Mouse (Mus musculus): ENCODE measurements around the gene Otud6a. TPM values are rescaled to one million over a fixed set of nuclear protein-coding genes. Genes with fewer than 3 reads are reported as not detected.

Otud6a gene
- polyA plus RNA-seq (2012; rRNA removed): not detected in 2 replicates

DNA sequence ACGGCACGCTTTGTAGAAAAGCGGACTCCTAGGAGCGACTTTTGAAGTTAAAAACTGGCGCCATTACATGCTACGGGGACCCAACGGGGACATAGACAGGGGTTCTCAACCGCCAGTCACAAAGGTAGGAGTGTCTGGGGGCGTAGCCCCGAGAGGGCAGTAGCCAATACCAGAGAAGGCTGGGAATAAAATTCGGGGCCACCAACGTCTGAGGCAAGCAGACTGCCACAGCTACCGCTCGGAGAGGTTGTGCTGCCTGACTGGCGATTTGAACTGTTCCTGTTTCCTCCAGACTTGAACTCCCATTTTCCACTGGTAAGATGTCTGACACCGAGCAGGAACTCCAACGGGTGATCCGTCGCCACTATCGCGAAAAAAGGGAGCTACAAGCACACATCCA is at the start of gene Otud6a:
Gene Otud6a, plus strand, starts transcription at position 321 of the 400 bp plus-strand sequence.
- 90% methylated on average over 21 of the region's 21 CpGs for WGBS
- no peak within 1 kb of the TSS for H3K4me3 ChIP-seq (ENCODE audit: low read depth, low read length)
- no peaks in the 10 kb centered on the region for H3K4me1 ChIP-seq (ENCODE audit: control insufficient read depth, insufficient read depth, insufficient read length, low read length)
- H3K36me3 ChIP-seq (ENCODE audit: control insufficient read depth, insufficient read depth, low read length): no peaks in the 10 kb centered on the region
- H3K27me3 ChIP-seq (ENCODE audit: control insufficient read depth, insufficient read depth, low read length): no peaks in the 10 kb centered on the region
- H3K27ac ChIP-seq (ENCODE audit: insufficient read depth, low read depth, low read length): no peak within 1 kb of the TSS
- TF ChIP-seq POLR2A (IDR thresholded peaks at IDR 0.05; ENCODE audit: low read depth, low read length) (no peak), CTCF (IDR thresholded peaks at IDR 0.05; ENCODE audit: extremely low read depth, insufficient read length, insufficient replicate concordance, low read depth, low read length) (no peak)

DNA sequence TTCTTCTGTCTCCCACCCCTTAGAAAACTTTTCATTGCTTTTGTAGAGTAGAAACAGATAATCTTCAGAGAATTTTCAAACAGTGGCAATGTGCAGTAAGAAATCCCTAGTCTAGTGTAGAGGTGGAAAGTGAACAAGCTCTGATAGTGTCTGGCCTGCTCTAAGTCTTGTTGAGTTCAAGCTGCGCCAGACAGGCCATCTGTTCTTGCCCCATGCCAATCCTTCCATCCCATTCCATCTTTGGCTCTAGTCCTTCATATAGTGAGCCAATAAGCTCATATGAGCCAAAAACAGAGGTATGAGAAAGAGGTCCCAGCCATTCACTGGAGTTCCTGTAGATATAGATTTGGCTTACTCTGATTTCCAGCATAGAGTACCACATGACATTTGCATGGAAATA is 38.9 kb upstream of the Otud6a start:
- H3K4me3 ChIP-seq (ENCODE audit: low read depth, low read length): no peak overlapping the region
- no peaks in the 10 kb centered on the region for H3K27me3 ChIP-seq (ENCODE audit: control insufficient read depth, insufficient read depth, low read length)
- TF ChIP-seq CTCF (IDR thresholded peaks at IDR 0.05; ENCODE audit: extremely low read depth, insufficient read length, insufficient replicate concordance, low read depth, low read length) (no peak), POLR2A (IDR thresholded peaks at IDR 0.05; ENCODE audit: low read depth, low read length) (no peak)
- no peaks in the 10 kb centered on the region for H3K36me3 ChIP-seq (ENCODE audit: control insufficient read depth, insufficient read depth, low read length)
- WGBS: 83% methylated on average over 1 of the region's 1 CpGs
- no peaks in the 10 kb centered on the region for H3K4me1 ChIP-seq (ENCODE audit: control insufficient read depth, insufficient read depth, insufficient read length, low read length)
- no peak overlapping the region for H3K27ac ChIP-seq (ENCODE audit: insufficient read depth, low read depth, low read length)

DNA sequence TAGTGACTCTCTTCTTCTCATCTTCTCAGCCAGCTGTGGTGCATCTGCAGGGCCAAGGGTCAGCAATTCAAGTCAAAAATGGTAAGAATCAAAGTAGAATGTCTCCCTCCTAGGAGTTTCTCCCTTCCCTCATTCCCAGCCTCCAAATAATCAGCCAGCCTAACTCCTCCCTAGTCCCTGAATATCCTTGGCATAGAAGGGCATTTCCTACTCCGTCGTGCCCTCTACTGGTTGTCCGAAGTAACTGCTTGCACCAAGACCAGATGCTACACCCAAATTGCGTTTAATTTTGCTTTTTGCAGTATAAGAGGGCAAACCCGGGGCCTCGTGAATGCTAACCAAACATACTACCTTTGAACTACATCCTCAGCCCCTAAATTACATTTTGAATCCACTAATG is 36.5 kb upstream of the Otud6a start:
- H3K4me3 ChIP-seq (ENCODE audit: low read depth, low read length): no peak overlapping the region
- no peaks in the 10 kb centered on the region for H3K27me3 ChIP-seq (ENCODE audit: control insufficient read depth, insufficient read depth, low read length)
- no peak for TF ChIP-seq CTCF (IDR thresholded peaks at IDR 0.05; ENCODE audit: extremely low read depth, insufficient read length, insufficient replicate concordance, low read depth, low read length)
- no peak for TF ChIP-seq POLR2A (IDR thresholded peaks at IDR 0.05; ENCODE audit: low read depth, low read length)
- WGBS: 29% methylated on average over 6 of the region's 6 CpGs
- H3K4me1 ChIP-seq (ENCODE audit: control insufficient read depth, insufficient read depth, insufficient read length, low read length): no peaks in the 10 kb centered on the region
- H3K36me3 ChIP-seq (ENCODE audit: control insufficient read depth, insufficient read depth, low read length): no peaks in the 10 kb centered on the region
- H3K27ac ChIP-seq (ENCODE audit: insufficient read depth, low read depth, low read length): no peak overlapping the region

DNA sequence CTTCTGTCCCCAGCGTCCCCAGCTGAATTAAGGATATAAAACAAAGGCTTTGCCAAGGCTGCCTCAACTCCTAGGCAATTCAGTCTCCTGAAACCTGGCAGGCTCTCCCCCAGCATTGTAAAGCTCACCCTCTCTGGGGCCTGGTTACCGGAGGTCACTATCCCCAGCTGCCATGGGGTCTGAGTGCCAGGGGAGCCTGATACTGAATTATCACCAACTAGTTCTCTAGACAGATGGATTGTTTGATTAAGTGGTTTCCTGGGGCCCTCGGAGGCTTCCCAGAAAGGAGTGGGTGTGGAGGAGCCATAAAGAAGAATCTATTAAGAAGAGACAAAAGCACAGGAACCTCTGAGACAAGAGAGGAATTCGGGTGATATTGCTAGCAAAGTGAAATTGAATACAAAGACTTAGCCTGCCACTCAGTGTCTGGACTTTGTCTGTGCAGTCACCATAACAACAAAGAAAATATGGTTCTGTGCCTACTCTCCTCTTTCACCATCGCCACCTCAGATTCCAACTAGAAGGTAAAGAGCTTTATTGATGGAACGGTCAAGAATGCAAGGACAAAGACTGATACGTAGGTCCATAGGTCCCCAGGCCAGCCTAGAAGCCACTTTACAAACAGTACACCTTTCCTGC is 34.5 kb upstream of the Otud6a start:
- Histone ChIP-seq H3K27me3 (ENCODE audit: control insufficient read depth, insufficient read depth, low read length) (no peaks in the 10 kb centered on the region), H3K36me3 (ENCODE audit: control insufficient read depth, insufficient read depth, low read length) (no peaks in the 10 kb centered on the region), H3K4me3 (ENCODE audit: low read depth, low read length) (no peak overlapping the region), H3K4me1 (ENCODE audit: control insufficient read depth, insufficient read depth, insufficient read length, low read length) (no peaks in the 10 kb centered on the region), H3K27ac (ENCODE audit: insufficient read depth, low read depth, low read length) (no peak overlapping the region)
- WGBS: 76% methylated on average over 7 of the region's 7 CpGs
- TF ChIP-seq CTCF (IDR thresholded peaks at IDR 0.05; ENCODE audit: extremely low read depth, insufficient read length, insufficient replicate concordance, low read depth, low read length) (no peak), POLR2A (IDR thresholded peaks at IDR 0.05; ENCODE audit: low read depth, low read length) (no peak)

DNA sequence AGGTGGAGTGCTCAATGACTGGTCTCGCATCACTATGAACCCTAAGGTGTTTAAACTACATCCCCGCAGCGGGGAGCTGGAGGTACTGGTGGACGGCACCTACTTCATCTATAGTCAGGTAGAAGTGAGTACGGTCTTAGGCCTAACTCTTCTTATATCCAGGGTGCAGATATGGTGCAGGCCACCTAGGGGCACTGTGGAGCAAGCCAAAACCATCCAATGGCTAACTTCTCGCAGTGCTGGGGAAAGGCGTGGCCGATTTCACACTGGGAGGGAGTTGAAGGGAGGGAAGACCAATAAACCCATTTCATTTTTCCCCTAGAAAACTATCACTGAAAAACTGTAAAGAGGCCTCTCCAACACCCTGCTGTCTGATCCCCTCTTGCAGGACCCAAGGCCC is 33.8 kb upstream of the Otud6a start:
- Histone ChIP-seq H3K4me3 (ENCODE audit: low read depth, low read length) (no peak overlapping the region), H3K36me3 (ENCODE audit: control insufficient read depth, insufficient read depth, low read length) (no peaks in the 10 kb centered on the region), H3K4me1 (ENCODE audit: control insufficient read depth, insufficient read depth, insufficient read length, low read length) (no peaks in the 10 kb centered on the region), H3K27ac (ENCODE audit: insufficient read depth, low read depth, low read length) (no peak overlapping the region), H3K27me3 (ENCODE audit: control insufficient read depth, insufficient read depth, low read length) (no peaks in the 10 kb centered on the region)
- 79% methylated on average over 8 of the region's 8 CpGs for WGBS
- TF ChIP-seq CTCF (IDR thresholded peaks at IDR 0.05; ENCODE audit: extremely low read depth, insufficient read length, insufficient replicate concordance, low read depth, low read length): no peak
- TF ChIP-seq POLR2A (IDR thresholded peaks at IDR 0.05; ENCODE audit: low read depth, low read length): no peak

DNA sequence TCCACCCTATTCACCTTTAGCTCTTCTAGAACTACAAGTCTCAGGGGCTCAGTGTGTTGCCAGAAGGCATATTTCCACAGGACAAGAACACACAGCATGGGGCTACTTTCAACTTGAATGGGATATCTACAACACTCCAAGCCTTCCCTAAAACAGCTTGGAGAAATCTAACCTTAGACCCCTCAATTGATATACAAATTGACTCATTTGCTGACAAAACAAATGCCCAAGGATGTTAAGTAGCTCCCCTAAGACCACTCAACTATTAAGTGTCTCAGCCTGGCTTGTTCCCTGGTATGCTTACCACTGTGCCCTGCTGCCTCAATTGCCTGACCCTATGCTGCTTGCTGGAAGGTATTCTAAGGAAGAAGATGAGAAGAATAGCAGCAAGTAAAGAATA is 27.9 kb upstream of the Otud6a start:
- no peak overlapping the region for H3K4me3 ChIP-seq (ENCODE audit: low read depth, low read length)
- H3K36me3 ChIP-seq (ENCODE audit: control insufficient read depth, insufficient read depth, low read length): no peaks in the 10 kb centered on the region
- H3K27ac ChIP-seq (ENCODE audit: insufficient read depth, low read depth, low read length): no peak overlapping the region
- no peaks in the 10 kb centered on the region for H3K4me1 ChIP-seq (ENCODE audit: control insufficient read depth, insufficient read depth, insufficient read length, low read length)
- TF ChIP-seq CTCF (IDR thresholded peaks at IDR 0.05; ENCODE audit: extremely low read depth, insufficient read length, insufficient replicate concordance, low read depth, low read length): no peak
- no peak for TF ChIP-seq POLR2A (IDR thresholded peaks at IDR 0.05; ENCODE audit: low read depth, low read length)
- no peaks in the 10 kb centered on the region for H3K27me3 ChIP-seq (ENCODE audit: control insufficient read depth, insufficient read depth, low read length)

DNA sequence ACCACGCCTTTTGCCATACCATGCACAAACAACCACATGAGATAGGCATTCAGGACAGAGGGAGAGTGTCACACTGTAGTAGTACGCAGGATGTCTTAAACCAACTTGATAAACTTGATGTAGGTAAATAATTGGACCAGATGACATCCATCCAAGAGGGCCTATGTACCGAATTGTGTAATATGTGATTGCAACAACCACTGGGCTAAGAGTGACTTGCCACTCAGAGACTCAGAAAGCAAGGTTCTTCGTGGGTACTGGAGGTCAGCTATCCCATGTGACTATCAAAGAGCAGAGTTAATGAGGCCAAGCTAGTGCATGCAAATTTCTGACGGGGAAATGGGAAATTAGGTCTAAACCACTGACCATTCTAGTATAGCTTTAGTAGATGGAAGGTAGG is 27.2 kb upstream of the Otud6a start:
- 80% methylated on average over 5 of the region's 5 CpGs for WGBS
- H3K36me3 ChIP-seq (ENCODE audit: control insufficient read depth, insufficient read depth, low read length): no peaks in the 10 kb centered on the region
- TF ChIP-seq CTCF (IDR thresholded peaks at IDR 0.05; ENCODE audit: extremely low read depth, insufficient read length, insufficient replicate concordance, low read depth, low read length) (no peak), POLR2A (IDR thresholded peaks at IDR 0.05; ENCODE audit: low read depth, low read length) (no peak)
- H3K27ac ChIP-seq (ENCODE audit: insufficient read depth, low read depth, low read length): no peak overlapping the region
- no peak overlapping the region for H3K4me3 ChIP-seq (ENCODE audit: low read depth, low read length)
- H3K4me1 ChIP-seq (ENCODE audit: control insufficient read depth, insufficient read depth, insufficient read length, low read length): no peaks in the 10 kb centered on the region
- no peaks in the 10 kb centered on the region for H3K27me3 ChIP-seq (ENCODE audit: control insufficient read depth, insufficient read depth, low read length)
